Mouse (Mus musculus): ENCODE measurements at regions not wholly inside any gene's neighbourhood (a gene's known extent, or its start where the extent isn't known, plus 50 kb on each side); places are given as distances from the start of the nearest gene placed in this dataset.

DNA sequence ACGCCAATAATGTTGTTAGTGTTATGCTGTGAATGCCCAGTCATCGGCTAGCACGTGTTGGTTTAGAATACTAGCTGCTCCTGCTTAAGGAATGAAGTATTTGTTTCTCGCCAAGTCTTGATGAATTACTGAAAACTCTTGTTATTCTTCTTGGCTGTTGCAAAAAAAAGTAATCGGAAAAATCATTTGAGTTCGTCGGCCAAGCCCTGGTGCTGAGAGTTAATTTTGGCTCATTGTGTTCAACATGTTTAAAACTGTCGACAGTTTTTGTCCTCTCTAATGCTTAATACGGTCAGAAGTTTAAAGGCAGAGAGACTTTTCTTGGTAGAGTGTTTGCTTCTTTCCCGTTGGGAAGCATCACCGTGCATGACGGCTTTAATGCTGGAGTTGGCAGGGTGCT lies 68.8 kb downstream of the Dusp6 start:
- TF ChIP-seq GATA1 (IDR thresholded peaks at IDR 0.05; ENCODE audit: low read length), result no peak
- TF ChIP-seq TAL1 (IDR thresholded peaks at IDR 0.05; ENCODE audit: low read length), result no peak
